Mouse (Mus musculus) 416B (cell line): ENCODE data around the gene Olfr514.
A peak's percentile ranks its signal among the peaks of the same experiment; 100 is the strongest.

Experiments used
- DNase-seq: peaks from one replicate; pipeline ENCODE4 v3.0.0; 2011; ENCODE audit warnings: low read depth

Olfr514 gene

DNA sequence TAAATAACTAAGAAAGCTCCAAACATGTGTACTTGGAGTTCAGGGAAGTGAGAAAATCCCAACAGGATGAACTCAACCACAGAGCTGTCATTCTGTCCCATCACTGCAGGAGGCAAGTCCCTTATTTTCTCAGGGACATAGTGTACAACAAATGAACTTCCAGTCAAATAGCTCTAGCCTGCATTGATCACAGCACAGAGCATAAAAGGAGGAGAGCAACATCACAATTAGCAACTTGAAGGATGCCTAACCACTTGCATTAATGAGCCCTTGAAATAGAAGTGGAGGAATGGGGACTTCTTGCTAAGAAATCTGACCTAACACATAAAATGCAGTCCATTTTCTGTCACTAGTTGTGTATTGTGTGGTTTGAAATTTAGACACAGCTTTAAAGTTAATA lies at the start of gene Olfr514:
Olfr514 (minus strand) TSS at position 101 of the 400 bp plus-strand sequence.
- DNase-seq: no peak

DNA sequence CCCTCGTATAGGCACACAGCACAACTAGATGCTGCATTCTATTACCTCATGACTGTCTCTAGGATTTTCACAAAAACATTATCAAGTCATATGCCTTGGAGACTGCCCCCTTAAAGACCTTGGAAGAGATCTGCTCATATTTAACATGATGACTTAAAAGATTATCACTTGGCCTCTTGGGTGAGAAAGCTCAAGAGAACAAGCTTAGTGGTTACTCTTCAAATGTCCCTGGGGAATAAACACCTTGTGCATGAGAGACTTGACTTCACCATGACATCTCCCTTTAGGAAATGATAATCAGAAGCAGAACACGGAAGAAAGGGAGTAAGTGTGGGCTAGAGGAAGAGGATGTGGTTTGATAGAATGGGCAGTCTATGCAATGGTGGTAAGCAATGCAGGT lies 46.5 kb upstream of the Olfr514 start, which contains the start of gene Olfr517:
Olfr517 (minus strand) TSS at position 101 of the 400 bp plus-strand sequence.
- no peak for DNase-seq

DNA sequence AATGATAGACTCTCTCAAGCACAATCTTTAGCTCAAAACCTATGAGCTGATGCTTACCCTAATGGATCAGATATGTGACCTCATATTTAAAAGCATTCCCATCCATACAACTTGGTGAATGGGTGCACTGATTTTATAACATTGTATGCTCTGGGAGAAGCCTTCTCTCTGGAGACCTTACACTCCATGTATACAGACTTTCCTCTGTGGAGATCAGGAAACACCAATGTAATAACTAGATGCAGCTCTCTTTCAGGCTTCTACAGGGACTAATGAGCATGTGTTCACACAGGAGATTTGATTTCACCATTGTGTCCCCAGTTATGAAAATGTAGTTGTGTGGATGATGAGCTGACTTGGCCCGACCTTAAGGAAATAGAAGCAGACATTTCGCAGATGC lies 24.6 kb upstream of the Olfr514 start, which contains the start of gene Olfr516:
Olfr516 (minus strand) TSS at position 101 of the 400 bp plus-strand sequence.
- no peak for DNase-seq

- peak; percentile 64 for DNase-seq
Observed at GRCm38 (mm10) chr7:108814593-108815215, 11.1 kb downstream of the Olfr514 start.

GRCm38 (mm10) chr7:108797205-108797933 lies 28.4 kb downstream of the Olfr514 start:
- no peak for DNase-seq
